Mouse (Mus musculus): Measurements from ENCODE around the gene Dlec1. TPM values are rescaled to one million over a fixed set of nuclear protein-coding genes. Genes with fewer than 3 reads are reported as not detected.

Dlec1 gene
- polyA plus RNA-seq, 1 experiment from 2014 or later: 0.02 TPM

DNA sequence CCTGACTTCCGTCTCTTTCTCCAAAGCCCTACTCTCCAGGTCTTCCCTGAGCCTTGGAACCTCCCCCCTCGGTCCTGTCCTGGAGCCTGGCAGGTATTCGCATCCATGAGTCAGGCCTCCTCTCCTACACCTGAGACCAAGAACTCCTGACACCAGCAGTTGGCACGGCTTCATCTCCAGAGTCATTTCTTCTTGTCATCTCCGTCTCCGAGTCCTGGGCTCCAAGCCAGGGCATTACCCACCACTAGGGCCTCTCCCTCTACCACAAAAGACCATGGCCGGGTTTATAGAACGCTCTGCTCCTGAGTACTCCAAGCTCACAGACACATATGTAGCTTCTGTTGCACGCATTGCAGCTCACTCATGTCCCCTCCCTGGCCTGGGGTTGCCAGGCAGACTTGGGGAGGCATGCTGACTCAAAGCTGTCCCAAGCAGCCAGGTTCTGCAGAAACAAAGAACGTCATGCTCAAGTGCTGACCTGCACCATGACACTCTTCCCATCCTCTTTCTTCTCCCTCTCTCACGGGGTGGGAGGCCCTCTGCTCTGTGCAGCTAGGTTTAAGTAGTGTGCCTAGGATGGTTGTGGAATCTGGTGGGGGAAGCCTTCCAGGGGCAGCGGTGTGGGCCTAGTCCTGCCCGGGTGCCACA is 7.7 kb upstream of the Dlec1 start:
- Histone ChIP-seq H3K27me3 (ENCODE audit: control insufficient read depth, insufficient read depth, low read depth, low read length) (peaks cover 40% of the 10 kb centered on the region), H3K4me3 (ENCODE audit: low read depth, low read length) (no peak overlapping the region), H3K4me2 (ENCODE audit: low read depth, low read length) (no peak overlapping the region), H3K27ac (ENCODE audit: low read length) (no peak overlapping the region), H3K36me3 (ENCODE audit: control insufficient read depth, insufficient read depth) (no peaks in the 10 kb centered on the region), H3K9ac (ENCODE audit: low read depth, low read length) (no peak overlapping the region), H3K4me1 (ENCODE audit: control insufficient read depth, low read depth, low read length) (no peaks in the 10 kb centered on the region; the same call in 1 of the 2 replicates), H3K9me3 (replicated peaks; ENCODE audit: control insufficient read depth, low read length) (no peaks in the 10 kb centered on the region)
- ATAC-seq (ENCODE audit: low read depth): no peak
- 62% methylated on average over 13 of the region's 13 CpGs for WGBS (ENCODE audit: insufficient replicate concordance)

DNA sequence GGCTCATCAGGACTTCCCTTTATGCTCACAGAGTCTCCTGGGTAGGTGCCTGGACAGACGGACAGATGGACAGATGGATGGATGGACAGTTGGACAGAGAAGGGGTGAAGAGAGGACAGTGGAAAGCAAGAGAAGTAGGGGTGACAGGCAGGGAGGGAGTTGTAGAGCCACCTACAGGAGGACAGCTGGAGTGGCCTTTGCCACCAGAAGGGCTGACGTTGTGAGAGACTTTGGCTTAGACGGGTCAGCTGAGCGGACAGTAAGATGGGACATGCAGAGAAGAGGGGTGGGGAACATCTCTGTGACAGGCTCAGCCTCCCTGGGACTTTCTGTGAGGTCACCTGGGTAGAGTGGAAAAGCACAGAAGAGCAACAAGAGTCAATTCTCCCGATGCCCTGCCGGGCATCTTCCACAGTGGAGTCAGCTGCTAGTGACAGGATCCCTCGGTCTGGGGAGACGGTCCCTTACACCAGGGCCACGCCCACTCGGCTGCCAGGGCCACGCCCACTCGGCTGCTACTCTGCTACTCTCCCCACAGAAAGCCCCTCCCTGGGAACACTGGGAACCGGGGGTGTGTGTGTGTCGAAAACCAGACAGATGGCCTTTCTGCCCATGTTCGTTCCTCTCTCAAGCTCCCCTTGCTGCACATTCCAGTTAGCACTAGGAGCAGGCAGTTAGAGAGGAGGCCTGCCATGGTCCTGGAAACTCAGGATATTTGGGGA is 1.9 kb upstream of the Dlec1 start:
- no peak overlapping the region for H3K9ac ChIP-seq (ENCODE audit: low read depth, low read length)
- H3K4me3 ChIP-seq (ENCODE audit: low read depth, low read length): no peak overlapping the region
- no peaks in the 10 kb centered on the region for H3K36me3 ChIP-seq (ENCODE audit: control insufficient read depth, insufficient read depth)
- 14% methylated on average over 15 of the region's 15 CpGs for WGBS (ENCODE audit: insufficient replicate concordance)
- no peaks in the 10 kb centered on the region for H3K9me3 ChIP-seq (replicated peaks; ENCODE audit: control insufficient read depth, low read length)
- no peaks in the 10 kb centered on the region for H3K4me1 ChIP-seq (ENCODE audit: control insufficient read depth, low read depth, low read length)
- no peak for ATAC-seq (ENCODE audit: low read depth)
- no peak overlapping the region for H3K27ac ChIP-seq (ENCODE audit: low read length)
- H3K4me2 ChIP-seq (ENCODE audit: low read depth, low read length): no peak overlapping the region
- peaks cover 15% of the 10 kb centered on the region for H3K27me3 ChIP-seq (ENCODE audit: control insufficient read depth, insufficient read depth, low read depth, low read length)

DNA sequence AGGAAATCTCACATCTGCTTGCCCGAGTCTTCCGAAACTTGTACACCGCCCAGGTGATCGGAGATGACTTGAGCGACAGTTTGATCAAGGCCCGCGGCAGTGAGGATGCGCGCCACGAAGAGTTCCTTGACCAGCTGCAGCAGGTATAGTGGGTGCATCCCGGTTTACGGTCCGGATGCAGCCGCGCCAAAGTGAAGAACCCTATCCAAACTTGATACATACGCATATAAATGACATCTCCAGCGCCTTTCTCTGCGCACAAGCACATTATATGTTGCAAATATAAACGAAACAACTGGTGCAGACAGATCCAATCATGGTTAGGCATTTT is 470 bp downstream of the Dlec1 start:
- Histone ChIP-seq H3K36me3 (ENCODE audit: control insufficient read depth, insufficient read depth) (no peaks in the 10 kb centered on the region), H3K27ac (ENCODE audit: low read length) (no peak overlapping the region), H3K9me3 (replicated peaks; ENCODE audit: control insufficient read depth, low read length) (no peaks in the 10 kb centered on the region), H3K4me2 (ENCODE audit: low read depth, low read length) (peak overlapping the region; percentile 72), H3K4me1 (ENCODE audit: control insufficient read depth, low read depth, low read length) (no peaks in the 10 kb centered on the region), H3K4me3 (ENCODE audit: low read depth, low read length) (peak overlapping the region; percentile 65), H3K27me3 (ENCODE audit: control insufficient read depth, insufficient read depth, low read depth, low read length) (peaks cover 11% of the 10 kb centered on the region), H3K9ac (ENCODE audit: low read depth, low read length) (0 out of 2 replicates have a peak overlapping the region, but pooled peaks have one; percentile 31)
- no peak for ATAC-seq (ENCODE audit: low read depth)
- WGBS (ENCODE audit: insufficient replicate concordance): 2% methylated on average over 19 of the region's 19 CpGs

DNA sequence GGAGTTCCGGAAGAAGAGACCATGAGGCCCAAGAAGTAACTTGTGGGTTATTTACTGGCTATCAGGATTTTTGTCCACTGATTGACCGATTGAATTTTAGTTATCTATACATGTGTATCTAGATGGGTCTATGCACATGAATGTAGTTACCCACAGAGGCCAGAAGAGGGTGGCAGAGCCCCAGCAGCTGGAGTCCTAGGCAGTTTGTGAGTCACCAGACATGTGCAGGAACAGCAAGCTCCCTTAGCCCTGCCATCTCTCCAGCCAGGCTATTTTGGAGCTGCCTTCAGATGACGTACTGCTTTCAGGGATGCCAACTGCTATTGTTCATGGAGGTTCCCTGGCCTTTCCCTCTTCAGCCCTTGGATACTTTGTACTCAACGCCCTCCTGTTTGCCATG is 5.3 kb downstream of the Dlec1 start:
- no peak for ATAC-seq (ENCODE audit: low read depth)
- peaks cover 10% of the 10 kb centered on the region for H3K27me3 ChIP-seq (ENCODE audit: control insufficient read depth, insufficient read depth, low read depth, low read length)
- H3K4me3 ChIP-seq (ENCODE audit: low read depth, low read length): no peak overlapping the region
- no peak overlapping the region for H3K27ac ChIP-seq (ENCODE audit: low read length)
- no peaks in the 10 kb centered on the region for H3K9me3 ChIP-seq (replicated peaks; ENCODE audit: control insufficient read depth, low read length)
- WGBS (ENCODE audit: insufficient replicate concordance): 68% methylated on average over 4 of the region's 4 CpGs
- H3K36me3 ChIP-seq (ENCODE audit: control insufficient read depth, insufficient read depth): no peaks in the 10 kb centered on the region
- no peak overlapping the region for H3K9ac ChIP-seq (ENCODE audit: low read depth, low read length)
- no peaks in the 10 kb centered on the region for H3K4me1 ChIP-seq (ENCODE audit: control insufficient read depth, low read depth, low read length)
- no peak overlapping the region for H3K4me2 ChIP-seq (ENCODE audit: low read depth, low read length)

DNA sequence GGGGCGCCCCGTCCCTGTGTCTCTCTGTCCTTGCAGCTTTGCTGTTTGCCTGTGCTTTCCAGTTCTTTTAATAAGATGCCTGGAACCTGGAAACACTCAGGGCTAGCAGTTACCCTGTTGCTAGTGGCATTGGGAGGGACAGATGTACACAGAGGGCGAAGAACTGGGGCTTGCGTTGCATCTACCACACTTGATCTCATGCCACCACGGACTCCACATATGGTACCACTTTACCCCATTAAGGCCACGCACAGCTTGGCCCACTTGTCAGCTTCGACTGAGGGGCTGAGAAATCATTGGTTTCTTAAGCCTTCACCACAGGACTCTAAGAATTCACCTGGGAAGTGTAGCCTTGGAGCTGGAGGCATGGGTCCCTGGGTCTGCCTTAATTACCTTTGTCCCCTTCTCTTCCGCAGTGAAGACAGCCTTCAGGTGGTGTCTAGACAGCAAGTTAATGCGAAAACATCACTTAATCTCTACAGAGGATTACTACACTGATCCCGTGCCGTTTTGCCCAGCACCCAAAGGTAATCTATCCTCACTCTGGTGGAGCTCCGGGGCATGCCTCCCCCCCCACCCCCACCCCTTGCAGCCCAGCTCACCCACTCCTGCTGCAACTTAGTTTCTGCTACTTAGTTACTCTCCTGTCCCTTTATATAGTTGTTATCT is 7.5 kb downstream of the Dlec1 start:
- Histone ChIP-seq H3K27me3 (ENCODE audit: control insufficient read depth, insufficient read depth, low read depth, low read length) (no peaks in the 10 kb centered on the region), H3K27ac (ENCODE audit: low read length) (no peak overlapping the region), H3K4me3 (ENCODE audit: low read depth, low read length) (no peak overlapping the region), H3K9ac (ENCODE audit: low read depth, low read length) (no peak overlapping the region), H3K9me3 (replicated peaks; ENCODE audit: control insufficient read depth, low read length) (no peaks in the 10 kb centered on the region), H3K36me3 (ENCODE audit: control insufficient read depth, insufficient read depth) (no peaks in the 10 kb centered on the region), H3K4me1 (ENCODE audit: control insufficient read depth, low read depth, low read length) (no peaks in the 10 kb centered on the region), H3K4me2 (ENCODE audit: low read depth, low read length) (no peak overlapping the region)
- no peak for ATAC-seq (ENCODE audit: low read depth)
- WGBS (ENCODE audit: insufficient replicate concordance): 58% methylated on average over 12 of the region's 12 CpGs

DNA sequence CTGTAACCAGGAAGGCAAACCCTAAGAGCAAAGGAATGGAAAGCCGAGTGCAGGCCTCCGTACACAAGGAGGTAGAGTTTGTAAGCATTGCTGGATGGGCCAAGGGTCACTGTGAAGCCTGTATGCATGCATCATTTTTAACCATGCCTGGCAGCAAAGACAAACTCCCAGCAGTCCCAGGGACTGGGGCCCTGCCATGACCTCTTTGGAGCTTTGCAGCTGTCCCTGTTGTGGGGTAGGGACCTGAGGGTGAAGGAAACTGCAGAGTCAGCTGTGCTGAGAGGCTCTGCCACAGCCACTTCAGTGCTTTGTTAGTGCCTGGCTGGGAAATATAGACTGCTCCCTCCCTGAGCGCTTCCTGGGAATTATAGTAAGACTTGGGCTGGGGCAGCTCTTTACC is 8.4 kb downstream of the Dlec1 start:
- Histone ChIP-seq H3K4me3 (ENCODE audit: low read depth, low read length) (no peak overlapping the region), H3K9me3 (replicated peaks; ENCODE audit: control insufficient read depth, low read length) (no peaks in the 10 kb centered on the region), H3K4me1 (ENCODE audit: control insufficient read depth, low read depth, low read length) (no peaks in the 10 kb centered on the region), H3K36me3 (ENCODE audit: control insufficient read depth, insufficient read depth) (no peaks in the 10 kb centered on the region), H3K9ac (ENCODE audit: low read depth, low read length) (no peak overlapping the region), H3K27me3 (ENCODE audit: control insufficient read depth, insufficient read depth, low read depth, low read length) (no peaks in the 10 kb centered on the region), H3K27ac (ENCODE audit: low read length) (no peak overlapping the region), H3K4me2 (ENCODE audit: low read depth, low read length) (no peak overlapping the region)
- ATAC-seq (ENCODE audit: low read depth): no peak
- WGBS (ENCODE audit: insufficient replicate concordance): 43% methylated on average over 3 of the region's 3 CpGs

DNA sequence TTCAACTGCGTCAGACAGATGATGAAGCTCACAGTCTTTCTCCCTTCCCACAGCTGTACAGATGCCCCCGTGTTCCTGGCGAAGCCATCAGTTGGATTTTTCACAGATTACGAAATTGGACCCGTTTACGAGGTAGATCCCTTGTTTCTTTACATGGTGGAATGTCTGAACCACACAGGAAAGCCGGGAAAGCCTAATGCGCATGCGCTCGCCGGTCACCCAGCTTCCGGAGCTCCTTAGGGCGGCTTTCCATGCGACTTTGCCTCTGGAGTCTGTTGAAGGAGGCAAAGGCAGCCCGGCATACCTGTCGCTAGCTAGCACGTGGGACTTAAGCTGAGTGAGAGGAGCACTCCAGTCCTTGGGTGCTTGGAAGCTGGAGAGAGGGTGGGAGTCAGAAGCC is 12.6 kb downstream of the Dlec1 start:
- Histone ChIP-seq H3K9me3 (replicated peaks; ENCODE audit: control insufficient read depth, low read length) (no peaks in the 10 kb centered on the region), H3K4me2 (ENCODE audit: low read depth, low read length) (no peak overlapping the region), H3K4me3 (ENCODE audit: low read depth, low read length) (no peak overlapping the region), H3K27me3 (ENCODE audit: control insufficient read depth, insufficient read depth, low read depth, low read length) (no peaks in the 10 kb centered on the region), H3K4me1 (ENCODE audit: control insufficient read depth, low read depth, low read length) (no peaks in the 10 kb centered on the region), H3K27ac (ENCODE audit: low read length) (no peak overlapping the region), H3K9ac (ENCODE audit: low read depth, low read length) (no peak overlapping the region), H3K36me3 (ENCODE audit: control insufficient read depth, insufficient read depth) (no peaks in the 10 kb centered on the region)
- no peak for ATAC-seq (ENCODE audit: low read depth)
- WGBS (ENCODE audit: insufficient replicate concordance): 71% methylated on average over 17 of the region's 17 CpGs

DNA sequence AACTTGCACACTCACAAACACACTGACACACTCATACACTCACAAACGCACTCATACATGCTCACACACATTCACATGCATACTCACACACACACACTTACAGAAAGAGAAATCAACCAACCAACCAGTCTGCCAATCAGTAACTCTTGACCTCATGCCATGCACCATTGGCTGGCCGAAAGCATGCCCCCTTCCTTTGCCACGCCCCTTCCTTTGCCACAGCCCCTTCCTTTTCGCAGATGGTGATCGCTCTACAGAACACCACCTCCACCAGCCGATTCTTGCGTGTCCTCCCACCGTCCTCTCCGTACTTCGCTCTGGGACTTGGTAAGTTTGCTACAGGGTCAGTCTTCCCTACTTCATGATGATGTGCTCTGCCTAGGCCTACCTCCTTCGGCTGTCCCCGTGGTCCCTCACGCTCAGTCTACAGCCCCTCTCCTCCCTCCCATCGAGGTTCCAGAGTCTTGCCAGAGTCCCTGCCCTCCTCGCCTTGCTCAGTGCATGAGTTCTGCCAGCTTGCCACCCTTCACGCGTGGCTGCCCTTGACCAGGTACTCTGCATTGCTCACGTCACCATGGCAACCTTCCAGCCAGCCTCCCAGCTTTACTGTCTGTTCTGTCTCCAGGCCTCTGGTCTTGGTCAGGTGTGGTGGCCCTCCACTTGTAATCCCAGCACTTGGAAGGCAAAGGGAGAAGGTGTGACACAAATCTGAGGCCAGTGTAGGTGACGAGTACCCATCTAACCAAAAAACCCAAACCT is 17.3 kb downstream of the Dlec1 start:
- Histone ChIP-seq H3K9ac (ENCODE audit: low read depth, low read length) (no peak overlapping the region), H3K4me3 (ENCODE audit: low read depth, low read length) (no peak overlapping the region), H3K36me3 (ENCODE audit: control insufficient read depth, insufficient read depth) (no peaks in the 10 kb centered on the region), H3K4me2 (ENCODE audit: low read depth, low read length) (no peak overlapping the region), H3K27ac (ENCODE audit: low read length) (no peak overlapping the region), H3K27me3 (ENCODE audit: control insufficient read depth, insufficient read depth, low read depth, low read length) (no peaks in the 10 kb centered on the region), H3K9me3 (replicated peaks; ENCODE audit: control insufficient read depth, low read length) (no peaks in the 10 kb centered on the region), H3K4me1 (ENCODE audit: control insufficient read depth, low read depth, low read length) (no peaks in the 10 kb centered on the region)
- 64% methylated on average over 19 of the region's 19 CpGs for WGBS (ENCODE audit: insufficient replicate concordance)
- no peak for ATAC-seq (ENCODE audit: low read depth)
